Mouse (Mus musculus): ENCODE measurements around the gene Barhl2.

DNA sequence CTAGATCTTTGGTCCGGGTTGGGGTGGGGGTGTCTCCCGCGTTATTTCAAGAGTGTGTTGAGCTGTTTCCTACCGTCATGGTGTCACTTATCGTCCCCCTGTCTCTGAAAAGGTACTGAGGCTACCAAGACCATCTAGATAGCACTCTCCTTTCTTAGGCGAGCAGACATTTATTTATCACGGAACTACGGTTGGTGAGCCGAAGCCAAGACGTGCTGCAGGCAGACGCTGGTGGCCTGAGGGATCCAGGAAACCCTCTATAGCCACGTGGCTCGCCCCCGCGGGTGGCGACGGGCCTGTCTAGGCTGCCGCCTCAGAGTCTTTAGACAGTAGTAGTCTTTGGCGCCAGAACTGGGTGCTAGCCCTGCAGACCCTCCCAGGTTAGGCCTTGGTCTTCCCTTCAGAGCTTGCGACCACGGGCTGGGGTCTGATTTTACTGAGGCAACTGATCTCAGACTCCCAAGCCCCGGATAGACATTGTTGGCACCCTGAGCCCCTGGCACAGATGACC, 2.1 kb upstream of the Barhl2 start:
- TF ChIP-seq CTCF (conservative IDR thresholded peaks at IDR 0.05 in 1 of 2, IDR thresholded peaks at IDR 0.05 in 1 of 2; ENCODE audit: low read depth in 2 of 2, low read length in 2 of 2) (no peak), EP300 (IDR thresholded peaks at IDR 0.05; ENCODE audit: low read length) (no peak), POLR2A (IDR thresholded peaks at IDR 0.05; ENCODE audit: low read depth, low read length) (no peak)
